Mouse (Mus musculus) midbrain, embryonic 16.5 days (tissue): ENCODE data around the gene Tecr. TPM values are rescaled to one million over a fixed set of nuclear protein-coding genes. Genes with fewer than 3 reads are reported as not detected.

Experiments used
- ATAC-seq: fragments of 200-750 bp; cut with Nextera tagmentation; 2 replicates; pipeline ENCODE4 v1.8.0; 2017; ENCODE audit warnings: moderate TSS enrichment
- H3K27ac ChIP-seq: fragments of 300-500 bp; sonication (generic); 2 replicates; pipeline ENCODE4 v1.5.1; 2014; ENCODE audit warnings: mild to moderate bottlenecking, low read length, mixed read lengths
- H3K27me3 ChIP-seq: fragments of 300-500 bp; sonication (generic); 2 replicates; pipeline ENCODE4 v1.6.1; 2014; ENCODE audit warnings: low read depth, low read length, mixed read lengths; ENCODE audit not compliant: control insufficient read depth, insufficient read depth
- H3K36me3 ChIP-seq: fragments of 300-500 bp; sonication (generic); 2 replicates; pipeline ENCODE4 v1.6.1; 2014; ENCODE audit warnings: mild to moderate bottlenecking, low read length, moderate library complexity, mixed read lengths; ENCODE audit not compliant: control insufficient read depth, insufficient read depth
- H3K4me1 ChIP-seq: fragments of 300-500 bp; sonication (generic); 2 replicates; pipeline ENCODE4 v1.6.1; 2014; ENCODE audit warnings: mild to moderate bottlenecking, low read length, mixed read lengths; ENCODE audit not compliant: control insufficient read depth, insufficient read depth
- H3K4me2 ChIP-seq: fragments of 300-500 bp; sonication (generic); 2 replicates; pipeline ENCODE4 v1.6.1; 2014; ENCODE audit warnings: mild to moderate bottlenecking, low read length, mixed read lengths
- H3K4me3 ChIP-seq: fragments of 300-500 bp; sonication (generic); 2 replicates; pipeline ENCODE4 v1.5.1; 2014; ENCODE audit warnings: low read depth, mild to moderate bottlenecking, low read length, moderate library complexity, mixed read lengths
- H3K9ac ChIP-seq: fragments of 300-500 bp; sonication (generic); 2 replicates; pipeline ENCODE4 v1.6.1; 2014; ENCODE audit warnings: low read depth, low read length, mixed read lengths
- H3K9me3 ChIP-seq: fragments of 300-500 bp; sonication (generic); replicated peaks from 2 replicates; pipeline ENCODE4 v1.6.1; 2014; ENCODE audit warnings: mild to moderate bottlenecking, low read length, mixed read lengths; ENCODE audit not compliant: control insufficient read depth, poor library complexity, severe bottlenecking
- WGBS: fragments of 180-500 bp; shearing (Covaris S2); extraction: QIAGEN DNeasy Blood & Tissue Kit; methylation state at CpG from one replicate; pipeline ENCODE4 v1.1.7; 2014; 5-methylcytosine and 5-hydroxymethylcytosine counted together
- polyA plus RNA-seq: library from polyadenylated mRNA; unstranded; fragments of >200 nt; fragmentation: Nextera tagmentation; extraction: Ambion mirVana; gene quantifications from 2 replicates; pipeline ENCODE4 v1.2.1, GENCODE M21; 2015

Gene Tecr
- polyA plus RNA-seq, 1 experiment from 2014 or later, result 1,247 TPM

- no peaks in the 10 kb centered on the region for H3K9me3 ChIP-seq
- peak overlapping the region; percentile 83 for H3K4me2 ChIP-seq
- peak overlapping the region; percentile 78 for H3K9ac ChIP-seq
- no peaks in the 10 kb centered on the region for H3K36me3 ChIP-seq
- peak; percentile 63 for ATAC-seq
- H3K27ac ChIP-seq, result peak overlapping the region; percentile 53; the same call in 1 of the 2 replicates
- H3K4me3 ChIP-seq, result peak overlapping the region; percentile 43
- 52% methylated on average over 15 of the region's 15 CpGs for WGBS
- no peaks in the 10 kb centered on the region for H3K27me3 ChIP-seq
- no peaks in the 10 kb centered on the region; the same call in 1 of the 2 replicates for H3K4me1 ChIP-seq
These were observed 14.1 kb upstream of the Tecr start for GRCm38 (mm10) chr8:83621691-83622388.

- H3K27ac ChIP-seq, result no peak overlapping the region
- no peaks in the 10 kb centered on the region for H3K27me3 ChIP-seq
- no peaks in the 10 kb centered on the region; the same call in 1 of the 2 replicates for H3K4me1 ChIP-seq
- no peak overlapping the region for H3K4me2 ChIP-seq
- H3K9ac ChIP-seq, result no peak overlapping the region
- H3K4me3 ChIP-seq, result no peak overlapping the region
- WGBS, result 91% methylated on average over 9 of the region's 9 CpGs
- no peaks in the 10 kb centered on the region for H3K36me3 ChIP-seq
- ATAC-seq, result no peak
- no peaks in the 10 kb centered on the region for H3K9me3 ChIP-seq
These were observed 12.0 kb upstream of the Tecr start for GRCm38 (mm10) chr8:83619568-83620285.

GRCm38 (mm10) chr8:83618566-83618965 is 10.8 kb upstream of the Tecr start:
- Histone ChIP-seq H3K27ac (no peak overlapping the region), H3K27me3 (no peaks in the 10 kb centered on the region), H3K36me3 (no peaks in the 10 kb centered on the region), H3K4me2 (no peak overlapping the region), H3K9me3 (no peaks in the 10 kb centered on the region), H3K4me3 (no peak overlapping the region), H3K4me1 (no peaks in the 10 kb centered on the region; the same call in 1 of the 2 replicates), H3K9ac (no peak overlapping the region)
- WGBS, result 84% methylated on average over 2 of the region's 2 CpGs
- no peak for ATAC-seq

GRCm38 (mm10) chr8:83617111-83617510 is 9.3 kb upstream of the Tecr start:
- no peaks in the 10 kb centered on the region for H3K27me3 ChIP-seq
- WGBS, result 89% methylated on average over 2 of the region's 2 CpGs
- H3K4me3 ChIP-seq, result no peak overlapping the region
- no peaks in the 10 kb centered on the region for H3K9me3 ChIP-seq
- H3K9ac ChIP-seq, result no peak overlapping the region
- H3K27ac ChIP-seq, result no peak overlapping the region
- no peak overlapping the region for H3K4me2 ChIP-seq
- H3K4me1 ChIP-seq, result no peaks in the 10 kb centered on the region; the same call in 1 of the 2 replicates
- 0 out of 2 replicates have a peak, but pooled peaks cover 4% of the 10 kb centered on the region for H3K36me3 ChIP-seq
- no peak for ATAC-seq

GRCm38 (mm10) chr8:83616625-83617024 is 8.9 kb upstream of the Tecr start:
- Histone ChIP-seq H3K27ac (no peak overlapping the region), H3K4me1 (no peaks in the 10 kb centered on the region), H3K27me3 (no peaks in the 10 kb centered on the region), H3K9me3 (no peaks in the 10 kb centered on the region), H3K4me2 (no peak overlapping the region), H3K9ac (no peak overlapping the region), H3K4me3 (no peak overlapping the region), H3K36me3 (0 out of 2 replicates have a peak, but pooled peaks cover 4% of the 10 kb centered on the region)
- ATAC-seq, result no peak

GRCm38 (mm10) chr8:83613695-83614094 is 5.9 kb upstream of the Tecr start:
- Histone ChIP-seq H3K27me3 (no peaks in the 10 kb centered on the region), H3K4me1 (peaks cover 14% of the 10 kb centered on the region), H3K9ac (no peak overlapping the region), H3K9me3 (no peaks in the 10 kb centered on the region), H3K27ac (no peak overlapping the region), H3K36me3 (0 out of 2 replicates have a peak, but pooled peaks cover 5% of the 10 kb centered on the region), H3K4me3 (no peak overlapping the region), H3K4me2 (no peak overlapping the region)
- 97% methylated on average over 4 of the region's 4 CpGs for WGBS
- no peak for ATAC-seq

- no peak overlapping the region for H3K4me2 ChIP-seq
- H3K4me1 ChIP-seq, result peaks cover 19% of the 10 kb centered on the region
- WGBS, result 93% methylated on average over 4 of the region's 4 CpGs
- H3K9ac ChIP-seq, result no peak overlapping the region
- ATAC-seq, result no peak
- H3K36me3 ChIP-seq, result 0 out of 2 replicates have a peak, but pooled peaks cover 5% of the 10 kb centered on the region
- no peak overlapping the region for H3K4me3 ChIP-seq
- H3K9me3 ChIP-seq, result no peaks in the 10 kb centered on the region
- no peaks in the 10 kb centered on the region for H3K27me3 ChIP-seq
- H3K27ac ChIP-seq, result no peak overlapping the region
These were observed 4.2 kb upstream of the Tecr start for GRCm38 (mm10) chr8:83611921-83612320.

- H3K4me1 ChIP-seq, result peaks cover 20% of the 10 kb centered on the region
- peak overlapping the region; percentile 73 for H3K4me3 ChIP-seq
- 92% methylated on average over 10 of the region's 10 CpGs for WGBS
- no peak overlapping the region for H3K27ac ChIP-seq
- no peak overlapping the region for H3K9ac ChIP-seq
- no peaks in the 10 kb centered on the region for H3K9me3 ChIP-seq
- H3K27me3 ChIP-seq, result no peaks in the 10 kb centered on the region
- ATAC-seq, result no peak
- peak overlapping the region; percentile 77 for H3K4me2 ChIP-seq
- H3K36me3 ChIP-seq, result 0 out of 2 replicates have a peak, but pooled peaks cover 5% of the 10 kb centered on the region
These were observed 1.9 kb upstream of the Tecr start for GRCm38 (mm10) chr8:83609547-83610180.
